ENCODE assay signal across 8 mouse cellular contexts in the genomic region with DNA sequence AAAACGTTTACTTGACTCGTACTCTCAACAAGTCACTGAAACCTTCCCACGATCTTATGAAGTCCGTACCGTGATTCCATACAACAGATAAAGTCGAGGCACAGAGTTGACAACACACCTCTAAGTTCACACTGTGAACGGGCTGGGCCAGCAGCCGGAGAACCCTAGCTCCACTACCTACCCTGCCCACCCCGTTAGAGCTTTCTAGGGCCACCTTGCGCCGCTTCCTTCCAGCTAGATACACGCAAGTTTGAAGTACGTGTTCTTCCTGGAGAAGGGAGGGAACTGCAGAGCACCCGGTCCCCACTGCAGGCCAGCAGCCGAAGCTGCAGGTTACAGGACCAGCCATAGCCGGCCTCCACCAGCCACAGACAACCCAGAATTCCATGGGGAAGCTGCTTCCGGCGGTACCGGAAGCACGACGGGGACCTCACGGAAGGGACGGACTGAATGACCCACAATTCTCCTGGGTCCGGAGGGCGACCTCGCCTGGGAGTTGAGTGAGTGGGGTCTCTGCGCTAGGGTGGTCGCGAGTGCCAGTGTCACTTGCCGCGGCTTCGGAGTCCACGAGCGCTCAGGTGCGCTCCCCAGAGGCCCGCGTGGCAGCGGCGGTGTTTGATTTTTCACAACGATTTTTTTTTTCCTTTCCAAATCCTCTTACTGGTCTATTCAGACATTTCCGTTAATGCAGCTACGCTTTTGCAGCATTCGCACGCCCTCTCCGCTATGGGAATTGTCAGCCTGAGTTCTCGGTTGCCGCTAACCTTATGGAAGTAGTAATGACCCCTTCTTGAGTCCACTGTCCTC. TPM values are rescaled to one million over a fixed set of nuclear protein-coding genes. Genes with fewer than 3 reads are reported as not detected.
DNase-seq lines count a peak whose midpoint lies in the region; ATAC-seq lines count a peak whose summit lies in the region.

A gene (plus strand): TSS at position 421 of the 807 bp plus-strand sequence.

- WGBS in hindbrain, embryonic 15.5 days: 3% methylated on average over 47 of the region's 47 CpGs

- DNase-seq in T-cell, adult 2 months (ENCODE audit: low spot score): peak; percentile 56
- peak; percentile 55 to 81 for DNase-seq in cerebellum, postnatal 4 days (ENCODE audit: low spot score in 2 of 2)
- peak; percentile 66 for DNase-seq in gastrocnemius, adult 18-20 months (ENCODE audit: low spot score)
- peak; percentile 79 for DNase-seq in layer of hippocampus, postnatal 36 days
- DNase-seq in lung, postnatal 25 days (ENCODE audit: low spot score): peak; percentile 67
- peak; percentile 80 for DNase-seq in retina, adult 2 months (ENCODE audit: low read depth, low spot score)
- peak; percentile 69 for DNase-seq in thymus, postnatal 25 days

- H3K27me3 ChIP-seq in hindbrain, embryonic 15.5 days: no peaks in the 10 kb centered on the region

- H3K9me3 ChIP-seq in hindbrain, embryonic 15.5 days: no peaks in the 10 kb centered on the region

- peak within 1 kb of the TSS; percentile 75 for H3K4me3 ChIP-seq in hindbrain, embryonic 15.5 days

- peaks cover 5% of the 10 kb centered on the region for H3K36me3 ChIP-seq in hindbrain, embryonic 15.5 days

- peak within 1 kb of the TSS; percentile 60 for H3K4me2 ChIP-seq in hindbrain, embryonic 15.5 days

- peak within 1 kb of the TSS; percentile 68 for H3K9ac ChIP-seq in hindbrain, embryonic 15.5 days

- peak; percentile 98 for ATAC-seq in hindbrain, embryonic 15.5 days (ENCODE audit: low FRiP score, low read depth)

- peaks cover 16% of the 10 kb centered on the region for H3K4me1 ChIP-seq in hindbrain, embryonic 15.5 days (replicated peaks)

- peak within 1 kb of the TSS; percentile 85 for H3K27ac ChIP-seq in hindbrain, embryonic 15.5 days (replicated peaks)

RNA-seq across cellular contexts. Expression of the gene that starts here (rescaled TPM):
- 10 to 100 TPM; 23.4 to 24.1 TPM for total RNA-seq in gastrocnemius, adult 18-20 months (2021)
- polyA plus RNA-seq in hindbrain, embryonic 15.5 days (2015; fragmentation: Nextera tagmentation; extraction: Ambion mirVana): 41.8 and 44.8 TPM in 2 replicates
- 10 to 100 TPM; 32.2 to 34.8 TPM for total RNA-seq in layer of hippocampus, postnatal 36 days (2021)

Comparison
In these comparisons a context has a peak if more than half of its experiments do, and no peak if none do; other contexts are left out.
1. Peak in every context shown above with its lines: DNase-seq, ATAC-seq, H3K4me3 ChIP-seq and H3K27ac ChIP-seq.